Mouse (Mus musculus) hindbrain, embryonic 12.5 days (tissue): ENCODE results near the gene Irgm2. TPM values are rescaled to one million over a fixed set of nuclear protein-coding genes. Genes with fewer than 3 reads are reported as not detected.

ENCODE experiments used
- ATAC-seq: fragments of 200-750 bp; cut with Nextera tagmentation; 2 replicates; pipeline ENCODE4 v1.8.0; 2017; ENCODE audit warnings: moderate TSS enrichment; ENCODE audit not compliant: low FRiP score
- H3K27ac ChIP-seq: fragments of 300-500 bp; sonication (generic); 2 replicates; pipeline ENCODE4 v1.5.1; 2016; ENCODE audit warnings: mild to moderate bottlenecking
- H3K27me3 ChIP-seq: fragments of 300-500 bp; sonication (generic); 2 replicates; pipeline ENCODE4 v1.6.1; 2016; ENCODE audit warnings: mild to moderate bottlenecking
- H3K36me3 ChIP-seq: fragments of 300-500 bp; sonication (generic); 2 replicates; pipeline ENCODE4 v1.6.1; 2016; ENCODE audit warnings: mild to moderate bottlenecking
- H3K4me1 ChIP-seq: fragments of 300-500 bp; sonication (generic); 2 replicates; pipeline ENCODE4 v1.6.1; 2016
- H3K4me2 ChIP-seq: fragments of 300-500 bp; sonication (generic); replicated peaks from 2 replicates; pipeline ENCODE4 v1.6.1; 2016; ENCODE audit warnings: mild to moderate bottlenecking
- H3K4me3 ChIP-seq: fragments of 300-500 bp; sonication (generic); 2 replicates; pipeline ENCODE4 v1.5.1; 2016; ENCODE audit warnings: mild to moderate bottlenecking
- H3K9ac ChIP-seq: fragments of 300-500 bp; sonication (generic); 2 replicates; pipeline ENCODE4 v1.6.1; 2016; ENCODE audit warnings: mild to moderate bottlenecking, moderate library complexity
- H3K9me3 ChIP-seq: fragments of 300-500 bp; sonication (generic); replicated peaks from 2 replicates; pipeline ENCODE4 v1.6.1; 2016; ENCODE audit warnings: mild to moderate bottlenecking
- WGBS: fragments of 180-500 bp; shearing (Covaris S2); methylation state at CpG from one replicate; pipeline ENCODE4 v1.1.7; 2016; 5-methylcytosine and 5-hydroxymethylcytosine counted together
- polyA plus RNA-seq: library from polyadenylated mRNA; unstranded; fragments of >200 nt; fragmentation: Nextera tagmentation; extraction: Ambion mirVana; gene quantifications from 2 replicates; pipeline ENCODE4 v1.2.1, GENCODE M21; 2016

Gene Irgm2
- polyA plus RNA-seq, 1 experiment from 2014 or later, result 0.87 TPM

DNA sequence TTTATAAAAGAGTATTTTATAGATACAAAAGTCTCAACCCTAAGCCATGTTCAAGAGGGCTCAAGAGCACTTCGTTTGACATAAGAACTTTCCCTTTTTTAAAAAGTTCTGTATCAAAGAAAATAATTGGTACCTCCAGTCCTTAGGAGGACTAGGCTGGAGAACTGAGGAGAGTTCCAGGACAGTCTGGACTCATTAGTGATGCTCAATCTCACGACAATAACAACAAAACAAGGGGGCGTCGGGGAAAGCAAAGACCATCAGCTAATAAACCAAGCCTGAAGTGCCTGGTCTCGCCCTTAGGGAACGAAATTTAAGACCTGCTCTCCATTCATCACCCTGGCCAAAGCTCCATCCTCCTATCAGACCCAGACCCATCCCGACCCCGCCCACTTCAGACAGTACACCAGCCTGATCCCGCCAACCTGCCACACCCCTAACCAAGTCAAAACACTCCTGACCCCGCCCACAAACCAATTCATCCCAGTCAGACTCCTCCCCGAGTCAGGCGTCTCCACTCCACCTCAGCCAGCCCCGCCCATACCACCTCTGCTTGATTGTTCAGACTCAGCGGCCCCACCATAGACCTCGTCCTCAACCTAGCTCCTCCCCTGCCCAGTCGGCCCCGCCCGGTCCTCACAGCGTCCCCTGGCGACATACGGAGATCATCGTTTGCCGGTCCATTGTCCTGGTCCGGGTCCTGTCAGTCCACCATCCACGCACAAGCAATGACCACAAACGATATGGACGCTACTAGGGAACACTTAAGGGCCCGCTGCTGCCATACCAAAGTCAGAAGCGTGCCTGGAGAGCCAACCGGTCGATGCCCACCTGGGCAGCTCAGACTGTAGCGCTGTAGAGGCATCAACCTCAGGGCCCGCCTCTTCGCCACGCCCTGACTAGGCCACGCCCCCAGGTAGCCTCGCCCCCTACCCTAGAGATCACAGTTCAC, 39.7 kb downstream of the Irgm2 start:
- H3K4me3 ChIP-seq, result peak overlapping the region; percentile 40
- H3K4me2 ChIP-seq, result peak overlapping the region; percentile 62
- peak overlapping the region; percentile 23; the same call in 1 of the 2 replicates for H3K9ac ChIP-seq
- 1% methylated on average over 37 of the region's 37 CpGs for WGBS
- H3K36me3 ChIP-seq, result no peaks in the 10 kb centered on the region
- peak; percentile 87 for ATAC-seq
- peaks cover 6% of the 10 kb centered on the region; the same call in 1 of the 2 replicates for H3K4me1 ChIP-seq
- no peak overlapping the region for H3K27ac ChIP-seq
- 0 out of 2 replicates have a peak, but pooled peaks cover 5% of the 10 kb centered on the region for H3K27me3 ChIP-seq
- H3K9me3 ChIP-seq, result no peaks in the 10 kb centered on the region

DNA sequence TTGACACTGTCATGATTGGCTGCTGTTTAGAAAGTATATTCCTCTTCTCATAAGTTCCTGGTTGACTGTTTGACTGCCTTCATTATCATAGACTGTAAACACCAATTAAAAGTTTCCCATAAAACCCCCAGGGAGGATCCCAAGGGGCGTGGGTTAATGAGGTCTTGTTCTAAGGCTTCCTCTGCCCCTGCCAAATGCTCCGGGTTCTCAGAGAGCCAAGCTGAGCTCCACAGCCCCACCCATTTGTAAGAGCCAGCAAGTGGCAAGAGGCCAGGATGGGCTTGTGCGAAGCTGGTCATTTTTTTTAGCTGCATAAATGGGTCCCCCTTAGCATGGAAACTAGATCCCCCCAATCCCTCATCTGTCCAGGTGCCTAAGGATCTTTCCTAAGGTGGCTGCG, 47.9 kb downstream of the Irgm2 start:
- Histone ChIP-seq H3K27ac (no peak overlapping the region), H3K9ac (no peak overlapping the region), H3K4me1 (no peaks in the 10 kb centered on the region), H3K4me2 (no peak overlapping the region), H3K9me3 (no peaks in the 10 kb centered on the region), H3K36me3 (no peaks in the 10 kb centered on the region), H3K4me3 (no peak overlapping the region), H3K27me3 (0 out of 2 replicates have a peak, but pooled peaks cover 5% of the 10 kb centered on the region)
- 62% methylated on average over 4 of the region's 4 CpGs for WGBS
- no peak for ATAC-seq

DNA sequence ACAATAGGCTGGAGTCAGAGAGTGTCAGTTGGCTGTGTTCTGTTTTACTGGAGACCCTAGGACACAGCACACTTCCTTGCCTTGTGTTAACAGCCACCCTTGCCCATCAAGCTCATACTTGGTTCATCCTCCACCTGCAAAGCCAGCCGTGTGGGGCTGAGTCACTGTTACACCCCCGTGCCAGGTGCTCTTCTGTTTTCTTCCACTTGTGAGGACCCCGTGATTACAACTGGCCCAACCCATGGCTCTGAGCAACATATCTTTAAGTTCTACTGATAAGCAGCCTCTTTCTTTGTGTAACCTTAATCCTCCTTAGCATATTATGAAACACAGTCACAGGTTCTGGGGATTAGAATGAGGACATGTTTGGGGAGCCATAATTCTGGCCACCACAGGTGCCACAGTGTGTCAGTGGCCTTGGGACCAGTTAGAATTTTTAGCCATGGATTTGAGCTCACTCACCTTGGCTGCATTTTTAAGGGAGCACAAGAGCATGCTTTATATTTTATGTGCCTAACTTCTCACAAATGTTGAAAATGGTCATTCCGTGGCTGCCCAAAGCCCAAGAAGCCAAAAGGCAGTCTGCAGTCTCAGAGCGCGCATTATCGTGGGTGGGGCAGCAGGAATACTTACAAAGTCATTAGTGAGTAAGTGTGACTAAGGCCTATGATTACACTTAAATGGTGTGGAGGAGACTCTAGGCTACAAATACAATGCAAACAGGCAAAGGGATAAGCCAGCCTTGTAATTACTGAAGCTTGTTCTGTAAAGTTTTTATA, 50.0 kb downstream of the Irgm2 start:
- no peak overlapping the region for H3K27ac ChIP-seq
- H3K36me3 ChIP-seq, result no peaks in the 10 kb centered on the region
- H3K27me3 ChIP-seq, result no peaks in the 10 kb centered on the region
- WGBS, result 88% methylated on average over 7 of the region's 7 CpGs
- H3K4me1 ChIP-seq, result no peaks in the 10 kb centered on the region
- no peaks in the 10 kb centered on the region for H3K9me3 ChIP-seq
- no peak overlapping the region for H3K4me2 ChIP-seq
- no peak for ATAC-seq
- H3K9ac ChIP-seq, result no peak overlapping the region
- no peak overlapping the region for H3K4me3 ChIP-seq

DNA sequence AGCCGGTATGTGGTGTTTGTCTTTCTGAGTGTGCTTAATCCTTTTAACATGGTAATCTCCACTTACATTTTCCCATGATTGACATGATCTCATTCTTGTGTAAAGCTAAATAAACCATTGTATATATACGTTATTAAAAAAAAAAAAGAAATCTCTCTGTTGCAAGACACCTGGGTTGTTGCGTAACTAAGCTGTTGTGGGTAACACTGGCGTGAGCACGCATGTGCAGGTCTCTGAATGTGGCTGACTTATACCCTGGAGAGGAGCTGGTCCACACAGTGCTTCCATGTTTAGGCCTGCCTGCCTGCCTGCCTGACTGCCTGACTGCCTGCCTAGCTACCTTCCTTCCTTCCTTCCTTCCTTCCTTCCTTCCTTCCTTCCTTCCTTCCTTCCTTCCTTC, 51.1 kb downstream of the Irgm2 start:
- no peak overlapping the region for H3K9ac ChIP-seq
- ATAC-seq, result no peak
- no peaks in the 10 kb centered on the region for H3K36me3 ChIP-seq
- no peaks in the 10 kb centered on the region for H3K4me1 ChIP-seq
- no peaks in the 10 kb centered on the region for H3K27me3 ChIP-seq
- WGBS, result 82% methylated on average over 5 of the region's 5 CpGs
- no peak overlapping the region for H3K4me3 ChIP-seq
- no peak overlapping the region for H3K27ac ChIP-seq
- no peaks in the 10 kb centered on the region for H3K9me3 ChIP-seq
- no peak overlapping the region for H3K4me2 ChIP-seq

DNA sequence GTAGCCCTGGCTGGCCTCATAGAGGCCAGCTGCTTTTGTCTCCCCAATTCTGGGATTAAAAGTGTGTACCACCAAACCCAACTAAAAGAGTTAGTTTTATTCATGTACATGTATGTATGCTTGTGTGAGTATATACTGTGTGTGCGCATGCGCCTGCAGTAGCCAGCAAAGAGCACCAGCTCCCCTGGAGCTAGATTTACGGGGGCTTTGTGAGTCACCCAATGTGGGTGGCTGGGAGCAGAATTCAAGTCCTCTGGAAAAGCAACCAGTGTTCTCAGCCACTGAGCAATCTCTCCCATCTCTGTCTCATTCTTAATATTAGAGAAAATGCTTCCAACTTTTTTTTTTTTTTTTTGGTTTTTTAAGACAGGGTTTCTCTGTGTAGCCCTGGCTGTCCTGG, 55.0 kb downstream of the Irgm2 start:
- ATAC-seq, result no peak
- Histone ChIP-seq H3K27me3 (no peaks in the 10 kb centered on the region), H3K4me3 (no peak overlapping the region), H3K4me2 (no peak overlapping the region), H3K27ac (no peak overlapping the region), H3K36me3 (no peaks in the 10 kb centered on the region), H3K4me1 (no peaks in the 10 kb centered on the region), H3K9me3 (no peaks in the 10 kb centered on the region), H3K9ac (no peak overlapping the region)
- 90% methylated on average over 3 of the region's 3 CpGs for WGBS

DNA sequence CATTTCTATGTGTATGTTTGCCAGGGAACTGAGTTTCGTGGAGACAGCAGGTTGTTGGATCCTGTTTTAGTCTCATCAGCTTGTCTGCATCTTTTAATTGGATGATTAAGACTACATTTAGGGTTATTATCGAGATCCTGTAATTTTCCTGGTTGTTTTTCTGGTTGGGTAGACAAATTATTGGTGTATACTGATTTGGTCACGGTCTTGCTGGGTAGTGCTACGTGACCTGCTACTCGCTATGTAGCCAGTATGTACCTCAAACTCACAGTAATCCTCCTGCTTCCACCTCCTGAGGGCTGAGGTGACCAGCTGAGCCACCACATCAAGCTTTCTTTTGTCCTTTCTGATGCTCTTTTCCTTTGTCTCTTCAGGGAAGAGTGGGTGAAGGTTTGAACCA, 58.4 kb downstream of the Irgm2 start:
- Histone ChIP-seq H3K27ac (no peak overlapping the region), H3K4me3 (no peak overlapping the region), H3K27me3 (no peaks in the 10 kb centered on the region), H3K36me3 (no peaks in the 10 kb centered on the region), H3K9me3 (no peaks in the 10 kb centered on the region), H3K9ac (no peak overlapping the region), H3K4me1 (no peaks in the 10 kb centered on the region), H3K4me2 (no peak overlapping the region)
- ATAC-seq, result no peak
- WGBS, result 87% methylated on average over 5 of the region's 5 CpGs

DNA sequence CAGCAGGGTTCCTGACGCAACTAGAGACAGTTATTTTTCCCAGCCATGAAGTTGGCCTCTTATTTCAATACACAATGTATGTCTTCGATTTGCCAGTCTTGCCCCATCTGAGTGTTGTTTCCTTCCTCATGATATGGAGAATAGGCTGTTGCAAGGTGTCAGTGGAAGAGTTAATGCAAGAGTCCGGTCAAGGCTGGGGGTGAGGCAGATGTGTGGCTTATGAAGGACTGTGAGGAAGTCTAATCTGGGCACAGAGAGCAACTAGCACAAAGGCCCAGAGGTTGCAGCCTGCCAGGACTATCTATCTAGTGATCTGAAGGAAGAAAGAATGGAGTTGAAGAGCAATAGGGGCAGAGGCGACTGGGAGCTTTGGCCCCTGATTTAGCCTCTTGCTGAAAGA, 60.7 kb downstream of the Irgm2 start:
- Histone ChIP-seq H3K4me1 (no peaks in the 10 kb centered on the region), H3K27me3 (no peaks in the 10 kb centered on the region), H3K36me3 (no peaks in the 10 kb centered on the region), H3K9me3 (no peaks in the 10 kb centered on the region), H3K4me2 (no peak overlapping the region), H3K4me3 (no peak overlapping the region), H3K27ac (no peak overlapping the region), H3K9ac (no peak overlapping the region)
- ATAC-seq, result no peak
- 90% methylated on average over 4 of the region's 4 CpGs for WGBS

DNA sequence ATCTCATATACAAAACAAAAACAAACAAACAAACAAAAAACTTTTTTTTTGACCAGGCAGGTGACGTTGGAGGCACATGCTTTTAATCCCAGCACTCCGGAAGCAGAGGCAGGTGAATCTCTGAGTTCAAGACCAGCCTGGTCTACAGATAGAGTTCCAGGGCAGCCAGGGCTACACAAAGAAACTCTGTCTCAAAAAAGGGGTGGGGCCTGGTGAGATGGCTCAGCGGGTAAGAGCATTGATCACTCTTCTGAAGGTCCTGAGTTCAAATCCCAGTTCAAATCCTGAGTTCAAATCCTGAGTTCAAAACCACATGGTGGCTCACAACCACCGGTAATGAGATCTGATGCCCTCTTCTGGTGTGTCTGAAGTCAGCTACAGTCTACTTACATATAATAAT, 62.4 kb downstream of the Irgm2 start:
- H3K27me3 ChIP-seq, result no peaks in the 10 kb centered on the region
- no peaks in the 10 kb centered on the region for H3K36me3 ChIP-seq
- H3K4me1 ChIP-seq, result no peaks in the 10 kb centered on the region
- H3K9ac ChIP-seq, result no peak overlapping the region
- no peak for ATAC-seq
- no peak overlapping the region for H3K4me3 ChIP-seq
- no peaks in the 10 kb centered on the region for H3K9me3 ChIP-seq
- H3K4me2 ChIP-seq, result no peak overlapping the region
- H3K27ac ChIP-seq, result no peak overlapping the region
- WGBS, result 92% methylated on average over 4 of the region's 4 CpGs

DNA sequence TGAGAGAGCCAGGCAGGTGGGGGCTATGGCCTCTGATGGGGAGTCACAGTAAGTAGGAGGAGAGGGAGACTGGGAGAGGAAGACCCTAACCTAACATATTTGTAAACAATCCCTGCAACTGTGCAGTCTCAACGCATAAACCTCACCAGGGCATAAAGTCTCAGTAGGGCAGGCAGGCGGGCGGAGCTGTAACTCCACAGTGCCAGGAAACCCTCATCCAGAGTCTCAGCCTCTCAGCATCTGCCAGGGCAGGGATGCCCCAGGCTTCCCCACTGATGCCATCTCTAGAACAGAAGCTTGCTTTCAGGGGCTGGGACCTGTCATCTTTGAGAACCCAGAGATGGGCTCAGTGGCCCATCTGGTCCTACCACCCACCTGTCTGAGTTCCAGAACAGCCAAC, 62.9 kb downstream of the Irgm2 start:
- H3K4me3 ChIP-seq, result no peak overlapping the region
- ATAC-seq, result no peak
- H3K27ac ChIP-seq, result no peak overlapping the region
- H3K4me2 ChIP-seq, result no peak overlapping the region
- no peaks in the 10 kb centered on the region for H3K36me3 ChIP-seq
- WGBS, result 93% methylated on average over 3 of the region's 3 CpGs
- no peak overlapping the region for H3K9ac ChIP-seq
- H3K4me1 ChIP-seq, result no peaks in the 10 kb centered on the region
- no peaks in the 10 kb centered on the region for H3K9me3 ChIP-seq
- no peaks in the 10 kb centered on the region for H3K27me3 ChIP-seq

DNA sequence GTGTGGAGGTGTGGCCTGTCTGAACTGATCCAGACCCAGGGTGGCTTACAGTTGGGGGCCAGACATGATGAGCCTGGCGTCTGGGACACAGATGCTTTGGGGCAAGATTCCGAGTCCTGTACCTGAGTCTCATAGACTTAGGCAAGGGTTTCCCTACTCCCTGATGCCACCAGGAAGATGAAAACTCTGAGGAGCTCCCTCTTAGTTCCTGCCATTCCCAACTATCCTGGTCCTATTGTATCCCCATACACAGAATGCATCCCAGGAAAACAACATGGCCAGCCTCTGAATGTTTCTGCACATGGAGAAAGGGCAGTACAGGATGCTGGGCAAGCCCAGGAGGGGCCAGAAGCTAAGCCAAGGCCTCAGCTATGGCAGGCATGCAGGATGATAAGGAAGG, 64.1 kb downstream of the Irgm2 start:
- no peak for ATAC-seq
- Histone ChIP-seq H3K4me1 (no peaks in the 10 kb centered on the region), H3K27ac (no peak overlapping the region), H3K4me2 (no peak overlapping the region), H3K9me3 (no peaks in the 10 kb centered on the region), H3K4me3 (no peak overlapping the region), H3K9ac (no peak overlapping the region), H3K36me3 (no peaks in the 10 kb centered on the region), H3K27me3 (no peaks in the 10 kb centered on the region)
- WGBS, result 74% methylated on average over 2 of the region's 2 CpGs

DNA sequence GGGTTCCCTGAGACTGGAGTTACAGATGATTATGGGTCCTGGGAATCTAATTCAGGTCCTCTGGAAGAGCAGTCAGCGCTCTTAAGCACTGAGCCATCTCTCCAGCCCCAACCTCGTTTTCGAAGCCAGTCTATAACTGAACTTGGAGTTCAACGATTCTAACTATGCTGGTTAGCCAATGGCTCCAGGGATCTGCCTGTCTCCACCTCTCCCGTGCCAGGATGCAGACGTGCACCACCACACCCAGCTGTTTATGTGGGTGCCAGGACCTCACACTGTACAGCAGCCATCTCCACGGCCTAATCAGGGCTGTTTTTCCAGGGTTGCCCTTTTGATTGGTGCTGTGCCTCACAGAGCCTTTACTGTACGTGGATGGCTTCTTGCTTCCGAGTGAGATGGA, 65.1 kb downstream of the Irgm2 start:
- no peak overlapping the region for H3K4me3 ChIP-seq
- ATAC-seq, result no peak
- no peaks in the 10 kb centered on the region for H3K9me3 ChIP-seq
- H3K4me2 ChIP-seq, result no peak overlapping the region
- WGBS, result 91% methylated on average over 9 of the region's 9 CpGs
- H3K9ac ChIP-seq, result no peak overlapping the region
- no peaks in the 10 kb centered on the region for H3K27me3 ChIP-seq
- no peaks in the 10 kb centered on the region for H3K4me1 ChIP-seq
- H3K27ac ChIP-seq, result no peak overlapping the region
- no peaks in the 10 kb centered on the region for H3K36me3 ChIP-seq

DNA sequence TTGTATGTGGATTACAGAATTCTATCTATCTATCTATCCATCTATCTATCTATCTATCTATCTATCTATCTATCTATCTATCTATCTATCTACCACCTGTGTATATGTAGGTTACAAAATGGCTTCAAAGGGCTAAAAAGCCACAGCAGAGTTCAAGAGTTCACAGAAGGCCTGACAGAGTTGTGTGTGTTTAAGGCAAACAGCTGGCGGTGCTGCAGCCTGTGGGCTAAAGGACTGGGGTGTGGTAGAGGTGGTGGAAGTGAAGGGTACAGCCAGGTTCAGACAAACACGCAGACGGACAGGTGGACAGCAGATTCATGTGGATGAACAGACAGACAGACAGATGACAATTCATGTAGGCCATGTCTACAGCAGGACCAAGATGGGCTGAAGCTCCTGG, 68.9 kb downstream of the Irgm2 start:
- H3K9me3 ChIP-seq, result no peaks in the 10 kb centered on the region
- H3K36me3 ChIP-seq, result no peaks in the 10 kb centered on the region
- 79% methylated on average over 3 of the region's 3 CpGs for WGBS
- H3K4me2 ChIP-seq, result no peak overlapping the region
- no peak for ATAC-seq
- no peaks in the 10 kb centered on the region for H3K27me3 ChIP-seq
- no peaks in the 10 kb centered on the region for H3K4me1 ChIP-seq
- H3K4me3 ChIP-seq, result no peak overlapping the region
- no peak overlapping the region for H3K27ac ChIP-seq
- no peak overlapping the region for H3K9ac ChIP-seq
